Mouse (Mus musculus): Measurements from ENCODE around the gene Col13a1.
A peak's percentile ranks its signal among the peaks of the same experiment; 100 is the strongest.

The Col13a1 gene

GRCm38 (mm10) chr10:61894564-61894963, 84.3 kb downstream of the Col13a1 start:
- DNase-seq = no peak

- DNase-seq = no peak
These were observed 87.8 kb downstream of the Col13a1 start for GRCm38 (mm10) chr10:61891138-61891537.

GRCm38 (mm10) chr10:61890294-61890693, 88.6 kb downstream of the Col13a1 start:
- DNase-seq = no peak

DNA sequence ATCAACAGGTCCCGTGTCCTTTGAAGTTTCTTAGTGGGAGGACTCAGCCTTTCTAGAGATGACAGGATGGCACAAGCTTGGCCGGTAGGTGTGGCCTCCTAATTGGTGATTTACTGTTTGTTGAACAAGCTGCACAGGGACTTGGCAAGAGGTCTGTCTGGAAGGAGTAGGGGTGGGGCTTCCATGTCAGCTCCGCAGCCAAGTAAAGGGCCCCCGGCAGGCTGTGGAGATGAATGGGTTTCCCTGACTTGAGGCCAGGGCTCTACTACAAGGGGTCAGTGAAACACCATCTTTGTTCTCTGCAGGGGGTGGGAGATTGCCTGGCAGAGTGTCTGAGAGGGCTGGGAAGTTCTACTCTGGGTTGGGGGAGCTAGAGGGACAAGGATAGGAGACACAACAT, 99.5 kb downstream of the Col13a1 start:
- peak; percentile 29 for DNase-seq

- peak; percentile 57 for DNase-seq
These were observed 101.1 kb downstream of the Col13a1 start for GRCm38 (mm10) chr10:61877787-61878186.

GRCm38 (mm10) chr10:61869796-61870195, 109.1 kb downstream of the Col13a1 start:
- no peak for DNase-seq

DNA sequence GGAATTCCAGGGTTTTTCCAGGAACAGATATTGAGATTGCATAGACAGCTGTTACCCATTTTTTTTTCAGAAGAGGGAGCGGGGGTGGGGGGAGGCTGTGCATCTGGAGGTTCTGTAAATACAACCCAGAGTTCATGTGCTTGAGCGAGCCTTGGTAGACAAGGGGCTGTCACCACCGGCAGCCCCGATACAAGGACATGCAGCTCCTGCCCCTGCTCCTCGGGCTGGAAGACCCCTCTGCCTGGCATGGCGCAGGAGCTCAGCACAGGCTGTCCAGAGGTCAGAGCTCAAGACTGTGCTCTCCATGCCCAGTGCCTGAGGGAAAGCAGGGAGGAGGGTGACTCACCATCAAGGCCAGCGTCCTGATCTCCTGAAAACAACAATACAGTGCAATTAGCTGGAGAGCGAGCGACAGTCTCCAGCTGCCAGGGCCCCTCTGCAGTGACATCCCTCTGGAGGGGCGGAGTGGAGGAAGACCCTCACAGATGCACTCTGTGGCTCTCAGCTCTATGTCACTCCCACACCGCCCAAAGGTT, 112.8 kb downstream of the Col13a1 start:
- no peak for DNase-seq

DNA sequence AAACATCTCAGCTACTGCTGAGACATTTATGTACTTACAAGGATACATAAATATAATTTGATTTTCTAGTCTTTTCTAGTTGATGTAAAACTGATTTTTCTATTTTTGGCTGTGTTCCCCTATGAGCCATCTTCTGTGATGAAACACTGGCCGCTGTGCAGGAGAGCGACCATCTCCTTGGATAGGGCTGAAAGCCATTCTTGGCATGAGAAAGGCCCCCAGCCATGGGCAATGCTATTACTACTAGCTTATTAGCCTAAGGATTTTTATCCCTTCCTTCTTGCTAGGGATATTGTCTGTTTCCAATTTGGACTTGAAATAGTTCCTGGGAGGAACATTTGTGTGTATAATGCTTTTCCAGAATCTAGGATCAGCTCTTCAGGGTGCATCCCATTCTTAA, 119.5 kb downstream of the Col13a1 start:
- DNase-seq = no peak

DNA sequence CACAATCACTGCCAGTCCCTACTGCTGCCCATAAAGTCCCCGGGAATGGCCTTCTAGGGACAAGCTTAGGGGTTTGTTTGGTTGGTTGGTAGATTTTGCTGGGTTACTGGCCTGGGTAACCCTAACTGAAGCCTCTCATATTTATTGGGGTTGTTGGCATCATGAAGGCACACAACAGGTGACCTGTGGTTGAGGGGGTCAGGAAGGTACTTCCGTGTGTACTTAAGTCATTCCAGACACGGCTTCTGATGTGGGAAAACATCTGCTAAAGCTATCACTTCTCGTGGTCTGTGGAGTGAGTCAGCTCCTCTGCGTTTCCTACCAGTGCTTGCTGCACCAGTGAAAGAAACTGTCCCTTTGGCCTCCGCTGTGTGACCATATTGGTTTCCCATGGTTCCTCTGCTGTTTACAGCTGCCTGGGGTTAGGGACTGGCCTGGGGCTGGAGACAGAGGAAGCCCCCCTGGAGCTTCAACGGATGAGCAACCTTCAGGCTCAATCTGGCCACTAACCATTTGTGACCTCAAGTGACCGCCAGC, 123.7 kb downstream of the Col13a1 start:
- no peak for DNase-seq

DNA sequence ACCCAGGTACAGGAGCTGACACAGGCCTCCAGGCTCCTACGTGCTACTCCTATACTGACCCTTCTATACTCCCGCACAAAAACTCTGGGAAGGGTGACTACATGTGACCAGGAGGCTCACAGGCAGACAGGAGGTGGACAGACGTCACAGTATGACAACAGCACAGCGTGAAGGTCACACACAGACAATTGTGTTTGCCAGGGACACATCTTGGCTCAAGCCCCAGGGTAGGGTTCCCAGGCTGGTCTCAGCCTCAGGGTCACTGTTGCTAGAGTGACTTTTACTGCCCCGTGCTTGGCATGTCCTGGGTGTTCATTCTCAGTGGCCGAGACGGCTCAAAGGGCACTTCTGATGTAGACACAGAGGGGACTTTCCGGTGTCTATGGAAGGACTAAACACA, 126.1 kb downstream of the Col13a1 start:
- no peak for DNase-seq

DNA sequence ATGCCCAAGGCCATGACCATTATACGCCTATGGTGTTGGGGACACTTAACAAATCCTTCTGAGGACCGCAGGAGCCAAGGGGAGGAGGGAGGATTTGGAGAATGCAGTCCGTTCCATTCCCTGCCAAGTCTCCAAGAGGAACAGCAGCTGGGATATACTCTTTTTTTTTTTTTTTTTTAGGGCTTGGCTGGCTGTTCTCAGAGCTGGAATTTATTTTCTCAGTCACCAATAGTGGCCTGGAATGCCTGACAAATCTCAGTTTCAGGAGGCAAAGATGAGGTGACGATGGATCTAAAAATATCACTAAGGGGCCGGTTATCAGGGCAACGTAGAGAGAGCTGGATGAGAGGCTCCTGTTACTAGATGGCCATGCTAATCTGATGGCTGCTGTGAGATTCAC, 130.4 kb downstream of the Col13a1 start:
- no peak for DNase-seq

DNA sequence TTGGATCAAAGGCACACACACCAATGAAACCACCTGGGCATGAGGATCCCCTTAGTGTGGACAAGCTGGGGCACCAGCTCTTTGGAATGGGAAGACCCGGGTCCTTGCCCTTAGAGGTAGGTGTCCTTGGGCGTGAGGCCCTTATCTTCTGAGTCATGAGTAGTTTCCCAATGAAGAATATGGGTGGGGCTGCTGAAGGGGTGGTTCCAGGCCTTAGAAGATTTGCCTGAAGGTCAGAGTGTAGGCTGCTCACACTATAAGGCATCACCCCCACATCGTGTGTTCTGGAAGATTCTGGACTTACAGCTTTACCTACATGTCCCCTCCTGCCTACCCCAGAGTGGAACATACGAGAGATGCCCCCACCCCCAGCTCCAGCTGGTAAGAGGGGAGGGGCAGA, 133.4 kb downstream of the Col13a1 start:
- no peak for DNase-seq

DNA sequence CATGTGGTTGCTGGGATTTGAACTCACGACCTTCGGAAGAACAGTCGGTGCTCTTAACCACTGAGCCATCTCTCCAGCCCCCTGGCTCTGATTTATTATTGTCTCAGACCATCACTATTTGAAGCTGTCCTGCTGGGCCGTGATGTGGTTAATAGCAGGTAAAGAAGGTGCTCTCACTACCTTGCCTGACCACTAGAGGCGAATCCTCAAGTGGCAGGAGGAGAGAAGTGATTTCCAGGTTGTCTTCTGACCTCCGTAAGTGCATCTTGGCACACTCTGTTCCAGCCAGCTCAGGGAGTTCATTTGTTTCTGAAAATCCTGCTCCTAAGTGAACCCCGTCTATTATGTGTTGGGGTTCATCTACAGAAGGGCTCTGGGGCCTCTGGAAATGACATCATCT, 134.4 kb downstream of the Col13a1 start:
- DNase-seq = no peak

DNA sequence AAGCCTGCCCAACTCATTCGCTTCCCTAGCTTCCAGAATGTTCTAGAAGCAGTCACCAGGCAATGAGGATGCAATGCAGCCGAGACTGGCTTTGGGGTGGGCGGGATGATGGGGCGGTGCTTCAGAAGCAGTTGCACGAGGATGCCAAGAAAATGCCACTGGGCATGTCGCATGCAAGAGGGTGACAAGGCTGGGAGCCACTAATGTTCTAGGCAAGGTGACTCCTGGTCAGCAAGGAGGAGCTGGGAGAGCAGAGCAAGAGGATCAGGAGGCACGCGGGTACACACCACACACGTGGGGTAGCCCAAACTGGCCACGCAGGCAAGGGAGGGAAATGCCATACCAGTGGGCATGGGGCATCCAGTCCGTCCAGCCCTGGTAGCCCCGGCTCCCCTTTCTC, 136.6 kb downstream of the Col13a1 start:
- no peak for DNase-seq

GRCm38 (mm10) chr10:61839326-61839725, 139.6 kb downstream of the Col13a1 start:
- DNase-seq = no peak

GRCm38 (mm10) chr10:61838769-61839168, 140.1 kb downstream of the Col13a1 start:
- DNase-seq = peak; percentile 48

GRCm38 (mm10) chr10:61837286-61837685, 141.6 kb downstream of the Col13a1 start:
- DNase-seq = no peak

DNA sequence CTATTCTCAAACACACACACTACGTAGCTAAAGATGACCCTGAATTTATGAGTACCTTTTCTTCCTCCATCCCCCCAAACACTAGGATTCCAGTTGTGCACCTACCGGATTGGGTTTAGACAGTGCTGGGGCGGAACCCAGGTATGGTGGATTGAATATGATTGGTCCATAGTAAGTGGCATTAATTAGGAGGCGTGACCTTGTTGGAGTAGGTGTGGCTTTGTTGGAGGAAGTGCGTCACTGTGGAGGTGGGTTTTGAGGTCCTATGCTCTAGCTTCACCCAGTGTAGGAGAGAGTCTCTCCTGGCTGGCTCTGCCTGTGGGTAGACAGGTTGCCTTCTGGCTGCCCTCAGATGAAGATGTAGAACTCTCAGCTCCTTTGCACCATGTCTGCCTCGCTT, 144.6 kb downstream of the Col13a1 start:
- no peak for DNase-seq

DNA sequence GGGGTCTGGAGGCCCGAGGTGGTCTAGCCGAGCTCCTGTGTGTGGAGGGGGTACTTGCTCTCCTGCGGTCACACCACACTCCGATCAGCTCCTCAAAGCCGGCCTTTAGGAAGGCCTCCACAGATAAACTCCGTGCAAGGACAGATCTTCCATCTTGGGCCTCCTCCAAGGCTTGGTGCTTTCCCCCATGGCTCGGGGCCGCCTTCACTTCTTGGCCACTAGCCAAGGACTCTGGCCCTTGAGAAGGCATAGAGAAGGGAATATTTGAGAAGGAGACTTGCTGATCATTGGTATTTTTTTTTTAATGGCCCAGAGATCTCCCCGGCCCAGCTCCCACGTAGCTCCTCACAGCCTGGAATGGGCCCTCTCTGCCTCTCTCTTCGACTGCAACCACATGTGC, 146.2 kb downstream of the Col13a1 start:
- DNase-seq = no peak

GRCm38 (mm10) chr10:61831741-61832140, 147.2 kb downstream of the Col13a1 start:
- no peak for DNase-seq

DNA sequence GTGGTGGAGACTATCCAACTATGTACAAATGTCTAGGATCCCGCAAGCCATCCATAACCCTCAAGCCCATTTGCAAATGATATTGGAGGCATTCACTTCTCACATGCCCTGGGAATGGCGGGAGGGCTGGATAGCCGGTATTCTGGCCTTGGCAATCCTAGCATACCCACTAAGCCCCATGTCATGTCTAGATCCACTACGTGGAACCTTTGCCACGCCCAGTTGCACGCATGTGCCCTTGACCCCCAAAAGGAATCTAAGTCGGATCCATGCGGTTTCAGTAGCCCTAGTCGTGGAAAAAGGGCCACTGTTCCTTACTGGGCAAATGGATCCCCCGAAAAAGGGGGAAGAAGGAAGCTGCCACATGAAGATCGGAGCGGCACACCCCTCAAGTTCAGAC, 147.7 kb downstream of the Col13a1 start:
- DNase-seq = no peak

- peak; percentile 16 for DNase-seq
These were observed 148.1 kb downstream of the Col13a1 start for GRCm38 (mm10) chr10:61830817-61831216.

DNA sequence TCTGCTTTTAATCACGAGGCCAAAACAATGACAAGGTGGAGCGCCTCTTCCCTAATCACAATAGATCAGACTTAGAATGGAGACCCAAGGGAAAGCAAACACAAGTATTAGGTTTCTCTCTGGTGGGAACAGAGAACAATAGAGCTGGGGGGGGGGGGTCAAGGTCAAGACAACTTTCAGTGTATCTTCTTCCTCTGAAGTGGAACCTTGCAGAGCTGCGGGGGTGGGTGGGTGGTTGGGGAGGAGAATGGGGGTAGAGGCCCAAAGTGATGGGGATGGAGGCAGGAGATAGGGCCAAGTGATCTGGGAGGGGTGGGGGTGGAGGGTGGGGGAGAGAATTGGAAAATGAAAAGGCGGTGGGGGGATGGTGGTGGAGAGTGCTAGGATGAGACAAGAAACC, 149.9 kb downstream of the Col13a1 start:
- DNase-seq = no peak

GRCm38 (mm10) chr10:61827950-61828936, 150.7 kb downstream of the Col13a1 start:
- no peak for DNase-seq
